Mouse (Mus musculus): ENCODE results near the gene Tbc1d10b.

DNA sequence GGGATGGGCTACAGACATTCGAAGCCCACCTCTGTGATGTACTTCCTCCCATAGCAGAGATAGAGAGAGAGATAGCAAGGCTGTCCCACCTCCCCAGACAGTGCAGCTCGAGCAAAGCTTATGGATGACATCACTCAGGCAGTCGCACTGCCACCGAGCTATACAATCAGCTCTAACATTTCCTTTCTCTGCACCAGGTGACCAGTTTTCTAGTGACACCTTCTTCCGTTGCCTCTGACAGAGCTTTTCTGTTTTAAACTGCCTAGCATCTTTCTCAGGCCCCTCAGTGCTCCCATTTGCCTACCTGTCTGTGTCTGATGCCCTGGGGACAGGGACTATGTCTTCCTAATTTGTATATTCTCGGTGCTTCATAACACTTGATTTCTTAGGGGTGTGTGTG is 12.2 kb upstream of the Tbc1d10b start:
- TF ChIP-seq CTCF (IDR thresholded peaks at IDR 0.05; ENCODE audit: extremely low read depth, insufficient read length, insufficient replicate concordance, low read depth, low read length) (no peak), POLR2A (IDR thresholded peaks at IDR 0.05; ENCODE audit: low read depth, low read length) (no peak)

Measured in small intestine, adult 2 months (tissue).